Mouse (Mus musculus) kidney, embryonic 14.5 days (tissue): ENCODE data around the gene Sufu. TPM values are rescaled to one million over a fixed set of nuclear protein-coding genes. Genes with fewer than 3 reads are reported as not detected.
A peak's percentile ranks its signal among the peaks of the same experiment; 100 is the strongest.

Source experiments
- ATAC-seq: fragments of 200-750 bp; cut with Nextera tagmentation; 2 replicates; pipeline ENCODE4 v1.8.0; 2017; ENCODE audit warnings: moderate number of reproducible peaks, mild to moderate bottlenecking, moderate TSS enrichment, moderate library complexity; ENCODE audit not compliant: low FRiP score, low TSS enrichment
- H3K27ac ChIP-seq: fragments of 300-500 bp; sonication (generic); 2 replicates; pipeline ENCODE4 v1.5.1; 2014; ENCODE audit warnings: low read depth, mild to moderate bottlenecking, low read length, moderate library complexity, mixed read lengths
- H3K27me3 ChIP-seq: fragments of 300-500 bp; sonication (generic); 2 replicates; pipeline ENCODE4 v1.6.1; 2014; ENCODE audit warnings: mild to moderate bottlenecking, low read length; ENCODE audit not compliant: control insufficient read depth, insufficient read depth
- H3K36me3 ChIP-seq: fragments of 300-500 bp; sonication (generic); 2 replicates; pipeline ENCODE4 v1.6.1; 2014; ENCODE audit warnings: low read length, mixed read lengths; ENCODE audit not compliant: control insufficient read depth, insufficient read depth
- H3K4me1 ChIP-seq: fragments of 300-500 bp; sonication (generic); 2 replicates; pipeline ENCODE4 v1.6.1; 2014; ENCODE audit warnings: low read length, mixed read lengths; ENCODE audit not compliant: control insufficient read depth, insufficient read depth
- H3K4me2 ChIP-seq: fragments of 300-500 bp; sonication (generic); replicated peaks from 2 replicates; pipeline ENCODE4 v1.6.1; 2014; ENCODE audit warnings: low read depth, mild to moderate bottlenecking, low read length
- H3K4me3 ChIP-seq: fragments of 300-500 bp; sonication (generic); 2 replicates; pipeline ENCODE4 v1.5.1; 2014; ENCODE audit warnings: mild to moderate bottlenecking, low read length
- H3K9ac ChIP-seq: fragments of 300-500 bp; sonication (generic); 2 replicates; pipeline ENCODE4 v1.6.1; 2014; ENCODE audit warnings: low read depth, mild to moderate bottlenecking, low read length, moderate library complexity
- H3K9me3 ChIP-seq: fragments of 300-500 bp; sonication (generic); 2 replicates; pipeline ENCODE4 v1.6.1; 2016; ENCODE audit warnings: low read length; ENCODE audit not compliant: control insufficient read depth
- WGBS: fragments of 180-500 bp; shearing (Covaris S2); extraction: QIAGEN DNeasy Blood & Tissue Kit; methylation state at CpG from one replicate; pipeline ENCODE4 v1.1.7; 2014; 5-methylcytosine and 5-hydroxymethylcytosine counted together
- polyA plus RNA-seq: library from polyadenylated mRNA; unstranded; fragments of >200 nt; fragmentation: Nextera tagmentation; extraction: Ambion mirVana; gene quantifications from 2 replicates; pipeline ENCODE4 v1.2.1, GENCODE M21; 2014

The Sufu gene
- polyA plus RNA-seq, 1 experiment from 2014 or later: 48.8 TPM

GRCm38 (mm10) chr19:46511263-46511662 lies 114.6 kb downstream of the Sufu start:
- 84% methylated on average over 10 of the region's 10 CpGs for WGBS
- Histone ChIP-seq H3K27me3 (no peaks in the 10 kb centered on the region), H3K36me3 (peaks cover 76% of the 10 kb centered on the region), H3K4me1 (peaks cover 40% of the 10 kb centered on the region), H3K27ac (no peak overlapping the region; the same call in 1 of the 2 replicates), H3K9me3 (no peaks in the 10 kb centered on the region), H3K9ac (no peak overlapping the region), H3K4me2 (no peak overlapping the region), H3K4me3 (no peak overlapping the region)
- no peak for ATAC-seq

GRCm38 (mm10) chr19:46514387-46514786 lies 117.7 kb downstream of the Sufu start:
- H3K27me3 ChIP-seq: no peaks in the 10 kb centered on the region
- no peak overlapping the region for H3K4me3 ChIP-seq
- H3K9me3 ChIP-seq: no peaks in the 10 kb centered on the region
- peaks cover 37% of the 10 kb centered on the region for H3K4me1 ChIP-seq
- H3K4me2 ChIP-seq: no peak overlapping the region
- no peak for ATAC-seq
- WGBS: 90% methylated on average over 12 of the region's 12 CpGs
- H3K36me3 ChIP-seq: peaks cover 68% of the 10 kb centered on the region
- no peak overlapping the region for H3K9ac ChIP-seq
- H3K27ac ChIP-seq: no peak overlapping the region

GRCm38 (mm10) chr19:46515287-46515821 lies 118.7 kb downstream of the Sufu start:
- 90% methylated on average over 24 of the region's 24 CpGs for WGBS
- no peak for ATAC-seq
- Histone ChIP-seq H3K27me3 (no peaks in the 10 kb centered on the region), H3K4me3 (no peak overlapping the region), H3K36me3 (peaks cover 61% of the 10 kb centered on the region), H3K4me1 (peaks cover 29% of the 10 kb centered on the region), H3K27ac (no peak overlapping the region), H3K4me2 (no peak overlapping the region), H3K9ac (no peak overlapping the region), H3K9me3 (no peaks in the 10 kb centered on the region)

GRCm38 (mm10) chr19:46516667-46517528 lies 120.2 kb downstream of the Sufu start:
- WGBS: 63% methylated on average over 3 of the region's 3 CpGs
- Histone ChIP-seq H3K27me3 (no peaks in the 10 kb centered on the region), H3K9me3 (no peaks in the 10 kb centered on the region), H3K9ac (no peak overlapping the region), H3K36me3 (peaks cover 47% of the 10 kb centered on the region), H3K4me2 (no peak overlapping the region), H3K27ac (peak overlapping the region; percentile 80; the same call in 1 of the 2 replicates), H3K4me3 (no peak overlapping the region), H3K4me1 (peaks cover 31% of the 10 kb centered on the region)
- no peak for ATAC-seq

- 31% methylated on average over 11 of the region's 14 CpGs for WGBS
- ATAC-seq: peak; percentile 54
- H3K9ac ChIP-seq: 0 out of 2 replicates have a peak overlapping the region, but pooled peaks have one; percentile 28
- H3K4me2 ChIP-seq: peak overlapping the region; percentile 34
- H3K4me3 ChIP-seq: no peak overlapping the region
- H3K27me3 ChIP-seq: no peaks in the 10 kb centered on the region
- peaks cover 35% of the 10 kb centered on the region for H3K4me1 ChIP-seq
- H3K36me3 ChIP-seq: peaks cover 39% of the 10 kb centered on the region
- H3K27ac ChIP-seq: peak overlapping the region; percentile 80
- H3K9me3 ChIP-seq: no peaks in the 10 kb centered on the region
Observed at GRCm38 (mm10) chr19:46517529-46518351, 121.0 kb downstream of the Sufu start.

- WGBS: 0% methylated on average over 12 of the region's 13 CpGs
- no peaks in the 10 kb centered on the region for H3K27me3 ChIP-seq
- H3K4me3 ChIP-seq: no peak overlapping the region
- ATAC-seq: peak; percentile 78
- H3K36me3 ChIP-seq: peaks cover 33% of the 10 kb centered on the region
- H3K4me2 ChIP-seq: peak overlapping the region; percentile 34
- 0 out of 2 replicates have a peak overlapping the region, but pooled peaks have one; percentile 28 for H3K9ac ChIP-seq
- peaks cover 40% of the 10 kb centered on the region for H3K4me1 ChIP-seq
- no peaks in the 10 kb centered on the region for H3K9me3 ChIP-seq
- peak overlapping the region; percentile 80 for H3K27ac ChIP-seq
Observed at GRCm38 (mm10) chr19:46518352-46518787, 121.7 kb downstream of the Sufu start.

- Histone ChIP-seq H3K27ac (peak overlapping the region; percentile 80), H3K9me3 (no peaks in the 10 kb centered on the region), H3K27me3 (no peaks in the 10 kb centered on the region), H3K36me3 (peaks cover 27% of the 10 kb centered on the region), H3K4me1 (peaks cover 46% of the 10 kb centered on the region), H3K4me3 (no peak overlapping the region), H3K4me2 (peak overlapping the region; percentile 34), H3K9ac (0 out of 2 replicates have a peak overlapping the region, but pooled peaks have one; percentile 28)
- WGBS: 8% methylated on average over 5 of the region's 5 CpGs
- ATAC-seq: peak; percentile 0; the same call in 1 of the 2 replicates
Observed at GRCm38 (mm10) chr19:46518828-46519621, 122.3 kb downstream of the Sufu start.

- no peak overlapping the region for H3K9ac ChIP-seq
- ATAC-seq: no peak
- H3K36me3 ChIP-seq: peaks cover 2% of the 10 kb centered on the region; the same call in 1 of the 2 replicates
- no peak overlapping the region for H3K4me3 ChIP-seq
- H3K27me3 ChIP-seq: no peaks in the 10 kb centered on the region
- H3K9me3 ChIP-seq: no peaks in the 10 kb centered on the region
- H3K27ac ChIP-seq: no peak overlapping the region
- no peak overlapping the region for H3K4me2 ChIP-seq
- H3K4me1 ChIP-seq: peaks cover 59% of the 10 kb centered on the region
Observed at GRCm38 (mm10) chr19:46521698-46522097, 125.0 kb downstream of the Sufu start.
